Mouse (Mus musculus): ENCODE results near the gene Cdc5l.
A peak's percentile ranks its signal among the peaks of the same experiment; 100 is the strongest.
"Not testable (repeated sequence)": the region's sequence is repeated elsewhere in the genome, so short reads cannot be mapped to it uniquely, and the experiment has no call there.

Gene Cdc5l

GRCm38 (mm10) chr17:45445923-45446322, 12.4 kb upstream of the Cdc5l start:
- DNase-seq (ENCODE audit: extremely low spot score, low read depth, low spot score) = no peak

GRCm38 (mm10) chr17:45434262-45434590, 689 bp upstream of the Cdc5l start:
- no peak for DNase-seq (ENCODE audit: extremely low spot score, low read depth, low spot score)

GRCm38 (mm10) chr17:45432706-45433398, 685 bp downstream of the Cdc5l start:
- no peak for DNase-seq (ENCODE audit: extremely low spot score, low read depth, low spot score)

GRCm38 (mm10) chr17:45432007-45432406, 1.5 kb downstream of the Cdc5l start:
- DNase-seq (ENCODE audit: extremely low spot score, low read depth, low spot score) = no peak

- DNase-seq (ENCODE audit: extremely low spot score, low read depth, low spot score) = no peak
Measured at GRCm38 (mm10) chr17:45417387-45417786, 16.1 kb downstream of the Cdc5l start.

GRCm38 (mm10) chr17:45411617-45412016, 21.9 kb downstream of the Cdc5l start:
- DNase-seq (ENCODE audit: extremely low spot score, low read depth, low spot score) = not testable (repeated sequence)

GRCm38 (mm10) chr17:45408719-45409118, 24.8 kb downstream of the Cdc5l start:
- DNase-seq (ENCODE audit: extremely low spot score, low read depth, low spot score) = no peak

- no peak for DNase-seq (ENCODE audit: extremely low spot score, low read depth, low spot score)
Measured at GRCm38 (mm10) chr17:45406281-45406680, 27.3 kb downstream of the Cdc5l start.

GRCm38 (mm10) chr17:45403207-45403606, 30.3 kb downstream of the Cdc5l start:
- DNase-seq (ENCODE audit: extremely low spot score, low read depth, low spot score) = peak; percentile 61

- DNase-seq (ENCODE audit: extremely low spot score, low read depth, low spot score) = no peak
Measured at GRCm38 (mm10) chr17:45402601-45403000, 30.9 kb downstream of the Cdc5l start.

GRCm38 (mm10) chr17:45402126-45402525, 31.4 kb downstream of the Cdc5l start:
- DNase-seq (ENCODE audit: extremely low spot score, low read depth, low spot score) = no peak

GRCm38 (mm10) chr17:45401126-45401905, 32.2 kb downstream of the Cdc5l start:
- DNase-seq (ENCODE audit: extremely low spot score, low read depth, low spot score) = no peak

- no peak for DNase-seq (ENCODE audit: extremely low spot score, low read depth, low spot score)
Measured at GRCm38 (mm10) chr17:45398021-45398420, 35.5 kb downstream of the Cdc5l start.

- no peak for DNase-seq (ENCODE audit: extremely low spot score, low read depth, low spot score)
Measured at GRCm38 (mm10) chr17:45397541-45397940, 36.0 kb downstream of the Cdc5l start.

- no peak for DNase-seq (ENCODE audit: extremely low spot score, low read depth, low spot score)
Measured at GRCm38 (mm10) chr17:45394612-45395011, 38.9 kb downstream of the Cdc5l start.

GRCm38 (mm10) chr17:45393765-45394164, 39.8 kb downstream of the Cdc5l start:
- no peak for DNase-seq (ENCODE audit: extremely low spot score, low read depth, low spot score)

GRCm38 (mm10) chr17:45389896-45390295, 43.6 kb downstream of the Cdc5l start:
- DNase-seq (ENCODE audit: extremely low spot score, low read depth, low spot score) = no peak

GRCm38 (mm10) chr17:45386986-45387385, 46.6 kb downstream of the Cdc5l start:
- DNase-seq (ENCODE audit: extremely low spot score, low read depth, low spot score) = no peak

GRCm38 (mm10) chr17:45383305-45383704, 50.2 kb downstream of the Cdc5l start:
- DNase-seq (ENCODE audit: extremely low spot score, low read depth, low spot score) = no peak

GRCm38 (mm10) chr17:45379271-45379784, 54.2 kb downstream of the Cdc5l start:
- DNase-seq (ENCODE audit: extremely low spot score, low read depth, low spot score) = no peak

- DNase-seq (ENCODE audit: extremely low spot score, low read depth, low spot score) = no peak
Measured at GRCm38 (mm10) chr17:45377323-45377722, 56.2 kb downstream of the Cdc5l start.

GRCm38 (mm10) chr17:45373987-45374608, 59.4 kb downstream of the Cdc5l start:
- no peak for DNase-seq (ENCODE audit: extremely low spot score, low read depth, low spot score)
